Mouse (Mus musculus) hindbrain, embryonic 16.5 days (tissue): ENCODE measurements at regions not wholly inside any gene's neighbourhood (a gene's known extent, or its start where the extent isn't known, plus 50 kb on each side); places are given as distances from the start of the nearest gene placed in this dataset.

Experiments
- ATAC-seq: fragments of 200-750 bp; cut with Nextera tagmentation; 2 replicates; pipeline ENCODE4 v1.8.0; 2017; ENCODE audit warnings: moderate TSS enrichment, moderate library complexity
- H3K27ac ChIP-seq: fragments of 300-500 bp; sonication (generic); 2 replicates; pipeline ENCODE4 v1.5.1; 2014; ENCODE audit warnings: low read depth, mild to moderate bottlenecking, control low read depth, low read length, moderate library complexity
- H3K27me3 ChIP-seq: fragments of 300-500 bp; sonication (generic); replicated peaks from 2 replicates; pipeline ENCODE4 v1.6.1; 2014; ENCODE audit warnings: low read length; ENCODE audit not compliant: control insufficient read depth, insufficient read depth
- H3K36me3 ChIP-seq: fragments of 300-500 bp; sonication (generic); 2 replicates; pipeline ENCODE4 v1.6.1; 2014; ENCODE audit warnings: mild to moderate bottlenecking, low read length, moderate library complexity, mixed read lengths; ENCODE audit not compliant: control insufficient read depth, insufficient read depth
- H3K4me1 ChIP-seq: fragments of 300-500 bp; sonication (generic); 2 replicates; pipeline ENCODE4 v1.6.1; 2014; ENCODE audit warnings: low read depth, low read length; ENCODE audit not compliant: control insufficient read depth, insufficient read depth
- H3K4me2 ChIP-seq: fragments of 300-500 bp; sonication (generic); 2 replicates; pipeline ENCODE4 v1.6.1; 2014; ENCODE audit warnings: mild to moderate bottlenecking, low read length, control low read depth, moderate library complexity
- H3K4me3 ChIP-seq: fragments of 300-500 bp; sonication (generic); 2 replicates; pipeline ENCODE4 v1.5.1; 2014; ENCODE audit warnings: mild to moderate bottlenecking, low read length, control low read depth, moderate library complexity
- H3K9ac ChIP-seq: fragments of 300-500 bp; sonication (generic); 2 replicates; pipeline ENCODE4 v1.6.1; 2014; ENCODE audit warnings: low read depth, mild to moderate bottlenecking, control low read depth, low read length, moderate library complexity
- H3K9me3 ChIP-seq: fragments of 300-500 bp; sonication (generic); 2 replicates; pipeline ENCODE4 v1.6.1; 2014; ENCODE audit warnings: mild to moderate bottlenecking, low read length, moderate library complexity; ENCODE audit not compliant: control insufficient read depth
- WGBS: fragments of 180-500 bp; shearing (Covaris S2); extraction: QIAGEN DNeasy Blood & Tissue Kit; methylation state at CpG from one replicate; pipeline ENCODE4 v1.1.7; 2014; 5-methylcytosine and 5-hydroxymethylcytosine counted together

GRCm38 (mm10) chr13:101095057-101095831 is 262.0 kb upstream of the Slc30a5 start:
- no peak for ATAC-seq

GRCm38 (mm10) chr13:101092743-101093131 is 259.5 kb upstream of the Slc30a5 start:
- WGBS = 76% methylated on average over 10 of the region's 10 CpGs

More at GRCm38 (mm10) chr13:101095057-101095831, 262.0 kb upstream of the Slc30a5 start:
- H3K27me3 ChIP-seq = no peaks in the 10 kb centered on the region
- H3K9ac ChIP-seq = no peak overlapping the region
- H3K27ac ChIP-seq = no peak overlapping the region
- no peak overlapping the region for H3K4me3 ChIP-seq
- H3K9me3 ChIP-seq = no peaks in the 10 kb centered on the region
- H3K4me2 ChIP-seq = no peak overlapping the region
- H3K4me1 ChIP-seq = no peaks in the 10 kb centered on the region
- WGBS = 86% methylated on average over 6 of the region's 6 CpGs
- no peaks in the 10 kb centered on the region for H3K36me3 ChIP-seq

GRCm38 (mm10) chr13:101092033-101092742 is 259.0 kb upstream of the Slc30a5 start:
- Histone ChIP-seq H3K4me2 (peak overlapping the region; percentile 1; the same call in 1 of the 2 replicates), H3K4me1 (no peaks in the 10 kb centered on the region), H3K27me3 (no peaks in the 10 kb centered on the region), H3K36me3 (no peaks in the 10 kb centered on the region), H3K9ac (no peak overlapping the region), H3K9me3 (no peaks in the 10 kb centered on the region), H3K4me3 (no peak overlapping the region), H3K27ac (no peak overlapping the region)
- ATAC-seq = peak; percentile 86
- 66% methylated on average over 18 of the region's 18 CpGs for WGBS

More at GRCm38 (mm10) chr13:101092743-101093131, 259.5 kb upstream of the Slc30a5 start:
- Histone ChIP-seq H3K27me3 (no peaks in the 10 kb centered on the region), H3K4me2 (no peak overlapping the region), H3K27ac (no peak overlapping the region), H3K4me1 (no peaks in the 10 kb centered on the region), H3K9me3 (no peaks in the 10 kb centered on the region), H3K36me3 (no peaks in the 10 kb centered on the region), H3K4me3 (no peak overlapping the region), H3K9ac (no peak overlapping the region)
- no peak for ATAC-seq

- Histone ChIP-seq H3K4me3 (no peak overlapping the region), H3K36me3 (no peaks in the 10 kb centered on the region), H3K9ac (no peak overlapping the region), H3K9me3 (no peaks in the 10 kb centered on the region), H3K4me2 (no peak overlapping the region), H3K27ac (no peak overlapping the region), H3K4me1 (no peaks in the 10 kb centered on the region), H3K27me3 (no peaks in the 10 kb centered on the region)
- ATAC-seq = no peak
Measured at GRCm38 (mm10) chr13:101085182-101085581, 252.0 kb upstream of the Slc30a5 start.

- no peaks in the 10 kb centered on the region for H3K36me3 ChIP-seq
- no peak overlapping the region for H3K9ac ChIP-seq
- H3K4me1 ChIP-seq = no peaks in the 10 kb centered on the region
- no peaks in the 10 kb centered on the region for H3K9me3 ChIP-seq
- ATAC-seq = no peak
- H3K4me3 ChIP-seq = no peak overlapping the region
- H3K27me3 ChIP-seq = no peaks in the 10 kb centered on the region
- H3K27ac ChIP-seq = no peak overlapping the region
- no peak overlapping the region for H3K4me2 ChIP-seq
- 92% methylated on average over 5 of the region's 5 CpGs for WGBS
Measured at GRCm38 (mm10) chr13:101084193-101084592, 251.0 kb upstream of the Slc30a5 start.

- Histone ChIP-seq H3K4me3 (no peak overlapping the region), H3K36me3 (no peaks in the 10 kb centered on the region), H3K4me1 (no peaks in the 10 kb centered on the region), H3K4me2 (no peak overlapping the region), H3K9me3 (no peaks in the 10 kb centered on the region), H3K9ac (no peak overlapping the region), H3K27me3 (no peaks in the 10 kb centered on the region), H3K27ac (no peak overlapping the region)
- ATAC-seq = no peak
- 77% methylated on average over 1 of the region's 1 CpGs for WGBS
Measured at GRCm38 (mm10) chr13:101083416-101083815, 250.2 kb upstream of the Slc30a5 start.

GRCm38 (mm10) chr13:101068489-101068888 is 235.3 kb upstream of the Slc30a5 start:
- WGBS = 56% methylated on average over 6 of the region's 6 CpGs
- Histone ChIP-seq H3K27me3 (no peaks in the 10 kb centered on the region), H3K4me1 (no peaks in the 10 kb centered on the region), H3K27ac (no peak overlapping the region), H3K9me3 (no peaks in the 10 kb centered on the region), H3K4me2 (no peak overlapping the region), H3K9ac (no peak overlapping the region), H3K4me3 (no peak overlapping the region), H3K36me3 (no peaks in the 10 kb centered on the region)
- ATAC-seq = peak; percentile 71; the same call in 1 of the 2 replicates

GRCm38 (mm10) chr13:101062582-101062981 is 229.4 kb upstream of the Slc30a5 start:
- ATAC-seq = no peak

More at GRCm38 (mm10) chr13:101062582-101062981, 229.4 kb upstream of the Slc30a5 start:
- no peaks in the 10 kb centered on the region for H3K9me3 ChIP-seq
- H3K27me3 ChIP-seq = no peaks in the 10 kb centered on the region
- H3K4me2 ChIP-seq = no peak overlapping the region
- H3K36me3 ChIP-seq = no peaks in the 10 kb centered on the region
- no peak overlapping the region for H3K27ac ChIP-seq
- no peaks in the 10 kb centered on the region for H3K4me1 ChIP-seq
- H3K4me3 ChIP-seq = no peak overlapping the region
- H3K9ac ChIP-seq = no peak overlapping the region
- WGBS = 63% methylated on average over 8 of the region's 8 CpGs
